Mouse (Mus musculus): ENCODE data around the gene Plod1.

- TF ChIP-seq CTCF (IDR thresholded peaks at IDR 0.05; ENCODE audit: low read depth, low read length) (no peak), POLR2A (IDR thresholded peaks at IDR 0.05; ENCODE audit: borderline replicate concordance, low read depth, low read length) (no peak)
Observed at GRCm38 (mm10) chr4:147909486-147909885, 27.1 kb downstream of the Plod1 start.

Measured in bone marrow macrophage, adult 2 months (primary cell).